Mouse (Mus musculus) cerebral cortex, adult 2 months (tissue): ENCODE measurements around the gene Pprc1.

Experiments used
- WGBS: fragments of 180-500 bp; shearing (Covaris S2); methylation state at CpG from one replicate; pipeline ENCODE4 v1.1.7; 2018; 5-methylcytosine and 5-hydroxymethylcytosine counted together

Gene Pprc1

GRCm38 (mm10) chr19:46044271-46044992, at the start of gene Pprc1:
Gene Pprc1 (plus strand): TSS chr19:46044886.
- WGBS: 1% methylated on average over 33 of the region's 34 CpGs

DNA sequence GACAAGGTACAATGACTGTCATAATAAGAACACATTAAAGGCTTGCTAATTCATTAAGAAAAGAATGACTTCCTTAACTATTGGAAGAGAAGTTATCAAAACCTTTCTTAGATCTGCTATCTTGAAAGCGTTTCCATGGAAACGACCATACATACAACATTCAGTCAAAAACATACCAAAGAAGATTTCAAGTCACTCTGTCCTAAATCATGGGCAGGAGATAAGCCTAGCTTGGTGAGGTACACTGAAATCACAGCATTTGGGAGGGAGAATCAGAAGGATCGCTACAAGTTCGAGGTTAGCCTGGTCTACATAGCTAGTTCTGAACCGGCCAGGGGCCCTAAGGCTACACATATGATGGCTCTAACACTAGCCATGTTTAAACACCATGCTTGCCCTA, 47.3 kb upstream of the Pprc1 start:
- WGBS: 59% methylated on average over 5 of the region's 5 CpGs

GRCm38 (mm10) chr19:45997785-45998693, 46.6 kb upstream of the Pprc1 start, which contains the start of gene Armh3:
Gene Armh3 (minus strand): TSS chr19:45998488.
- WGBS: 1% methylated on average over 75 of the region's 76 CpGs

- 6% methylated on average over 8 of the region's 8 CpGs for WGBS
Observed at GRCm38 (mm10) chr19:45998694-45999217, 45.9 kb upstream of the Pprc1 start.

- 61% methylated on average over 1 of the region's 1 CpGs for WGBS
Observed at GRCm38 (mm10) chr19:45999378-45999777, 45.3 kb upstream of the Pprc1 start.

GRCm38 (mm10) chr19:46002279-46002678, 42.4 kb upstream of the Pprc1 start:
- WGBS: 72% methylated on average over 9 of the region's 9 CpGs

- 3% methylated on average over 70 of the region's 70 CpGs for WGBS
Observed at GRCm38 (mm10) chr19:46003371-46004226, 41.1 kb upstream of the Pprc1 start, which contains the start of gene Hps6. Gene Hps6 (plus strand): TSS chr19:46003508.

GRCm38 (mm10) chr19:46004814-46005466, 39.7 kb upstream of the Pprc1 start:
- 83% methylated on average over 17 of the region's 17 CpGs for WGBS

DNA sequence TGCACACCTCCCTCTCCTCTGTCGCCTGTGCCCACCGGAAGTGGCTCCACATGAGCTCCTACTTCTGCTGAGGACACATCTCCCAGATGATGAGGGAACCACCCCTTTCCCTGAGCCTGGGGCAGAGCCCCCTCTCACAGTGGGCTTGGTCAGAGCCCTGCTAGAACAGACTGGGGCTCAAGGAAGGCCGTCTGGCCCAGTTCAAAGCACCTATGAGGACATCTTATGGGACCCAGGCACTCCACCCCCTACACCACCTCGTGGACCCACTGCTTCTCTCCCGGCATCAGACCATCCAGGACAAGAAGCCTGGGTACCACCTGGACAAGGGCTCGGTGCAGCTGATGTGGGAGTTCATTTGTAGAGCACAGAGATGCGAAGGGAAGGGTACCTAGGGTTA, 39.0 kb upstream of the Pprc1 start:
- WGBS: 87% methylated on average over 7 of the region's 7 CpGs

DNA sequence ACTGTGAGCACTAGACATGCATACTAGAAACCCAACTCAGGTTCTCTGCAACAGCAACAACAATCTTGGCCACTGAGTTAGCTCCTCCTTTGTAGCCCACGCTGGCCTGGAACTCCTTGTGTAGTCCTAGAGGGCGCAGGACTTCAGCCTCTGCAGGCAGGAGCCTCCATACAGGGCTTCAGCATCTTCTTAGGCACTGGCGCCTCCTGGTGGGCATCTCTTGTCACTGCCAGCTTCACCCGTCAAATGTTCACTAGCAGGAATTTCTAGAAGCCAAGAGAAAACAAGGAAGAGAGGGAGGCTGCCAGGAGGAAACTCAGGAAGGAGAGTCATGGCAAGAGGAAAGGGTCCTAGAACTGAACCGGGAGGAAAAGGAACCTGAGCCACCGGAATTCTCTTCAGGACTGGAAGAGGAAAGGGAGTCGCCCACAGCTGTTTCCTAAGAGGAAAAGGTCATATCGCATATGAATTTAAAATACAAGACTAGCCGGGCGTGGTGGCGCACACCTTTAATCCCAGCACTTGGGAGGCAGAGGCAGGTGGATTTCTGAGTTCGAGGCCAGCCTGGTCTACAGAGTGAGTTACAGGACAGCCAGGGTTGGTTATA, 30.0 kb upstream of the Pprc1 start:
- whole genome bisulfite sequencing: 33% methylated on average over 12 of the region's 12 CpGs

GRCm38 (mm10) chr19:46016023-46016422, 28.7 kb upstream of the Pprc1 start:
- WGBS: 88% methylated on average over 2 of the region's 2 CpGs

DNA sequence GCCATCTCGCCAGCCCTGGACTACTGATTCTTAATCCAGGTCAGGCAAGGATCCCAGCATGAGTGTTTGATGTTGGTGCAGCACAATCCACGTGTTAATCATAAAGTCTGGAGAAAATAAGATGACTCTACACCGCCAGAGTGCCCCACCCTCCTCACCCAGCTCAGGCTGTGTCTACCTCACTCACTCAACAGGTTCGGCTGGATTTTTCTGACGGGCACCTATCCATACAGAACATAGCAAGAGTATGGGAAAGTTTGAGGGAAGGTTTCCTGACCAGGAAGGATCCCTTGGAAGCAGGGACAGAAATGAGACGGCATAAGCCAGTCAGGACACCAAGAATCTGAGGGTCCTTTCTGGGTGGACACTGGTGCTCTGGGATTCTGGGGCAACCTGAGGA, 19.7 kb upstream of the Pprc1 start:
- 84% methylated on average over 6 of the region's 6 CpGs for WGBS

DNA sequence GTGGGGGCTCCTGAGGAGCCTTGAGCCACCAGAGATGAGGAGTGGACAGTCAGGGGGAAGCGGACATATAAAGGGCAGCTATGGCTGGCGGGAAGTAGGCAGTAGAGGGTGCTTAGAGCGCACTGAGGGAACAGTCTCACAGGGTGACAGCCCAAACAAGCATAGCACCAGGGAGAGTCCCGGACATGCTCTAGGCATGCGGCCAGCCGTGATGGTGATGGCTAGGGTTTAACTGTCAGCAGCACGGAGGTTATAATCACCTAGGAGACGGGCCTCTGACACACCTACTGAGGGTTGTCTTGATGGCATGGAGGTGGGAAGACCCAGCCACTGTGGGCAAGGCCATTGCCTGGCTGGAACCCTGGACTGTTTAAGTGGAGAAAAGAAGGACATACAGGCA, 18.1 kb upstream of the Pprc1 start:
- 55% methylated on average over 8 of the region's 8 CpGs for WGBS

- 65% methylated on average over 11 of the region's 11 CpGs for WGBS
Observed at GRCm38 (mm10) chr19:46028747-46029320, 15.9 kb upstream of the Pprc1 start.

GRCm38 (mm10) chr19:46029652-46030051, 15.0 kb upstream of the Pprc1 start:
- WGBS: 96% methylated on average over 1 of the region's 1 CpGs

DNA sequence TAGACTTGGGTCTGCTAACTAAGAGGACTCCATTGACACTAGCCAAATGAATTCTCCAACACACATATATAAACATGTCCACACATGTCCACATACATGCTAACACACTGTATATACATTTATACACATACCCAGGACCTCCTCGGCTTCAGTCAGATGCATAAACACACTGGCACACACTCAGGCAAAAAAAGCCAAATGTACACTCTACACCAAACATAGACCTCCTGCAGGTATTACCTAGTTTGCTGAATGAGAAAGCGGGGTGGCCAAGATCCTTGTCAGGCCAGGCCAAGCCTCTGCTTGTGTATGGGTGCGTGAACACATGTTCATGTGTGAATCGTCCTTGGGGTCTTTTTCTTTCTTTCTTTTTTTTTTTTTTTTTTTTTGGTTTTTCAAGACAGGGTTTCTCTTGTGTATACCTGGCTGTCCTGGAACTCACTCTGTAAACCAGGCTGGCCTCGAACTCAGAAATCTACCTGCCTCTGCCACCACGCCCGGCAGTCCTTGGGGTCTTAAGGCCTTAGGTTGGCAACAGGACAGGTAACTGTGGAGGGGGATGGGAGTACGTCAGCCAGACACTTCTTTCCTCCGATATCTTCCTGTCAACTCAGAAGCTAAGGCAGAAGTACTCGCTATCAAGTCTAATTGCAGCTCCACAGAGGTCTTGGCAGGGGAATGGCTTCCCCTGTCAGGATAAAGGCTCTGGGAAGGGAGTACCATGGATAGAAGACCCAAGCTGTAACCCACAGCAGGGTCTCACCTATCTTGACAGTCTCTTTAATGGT, 14.3 kb upstream of the Pprc1 start:
- WGBS: 96% methylated on average over 10 of the region's 10 CpGs

DNA sequence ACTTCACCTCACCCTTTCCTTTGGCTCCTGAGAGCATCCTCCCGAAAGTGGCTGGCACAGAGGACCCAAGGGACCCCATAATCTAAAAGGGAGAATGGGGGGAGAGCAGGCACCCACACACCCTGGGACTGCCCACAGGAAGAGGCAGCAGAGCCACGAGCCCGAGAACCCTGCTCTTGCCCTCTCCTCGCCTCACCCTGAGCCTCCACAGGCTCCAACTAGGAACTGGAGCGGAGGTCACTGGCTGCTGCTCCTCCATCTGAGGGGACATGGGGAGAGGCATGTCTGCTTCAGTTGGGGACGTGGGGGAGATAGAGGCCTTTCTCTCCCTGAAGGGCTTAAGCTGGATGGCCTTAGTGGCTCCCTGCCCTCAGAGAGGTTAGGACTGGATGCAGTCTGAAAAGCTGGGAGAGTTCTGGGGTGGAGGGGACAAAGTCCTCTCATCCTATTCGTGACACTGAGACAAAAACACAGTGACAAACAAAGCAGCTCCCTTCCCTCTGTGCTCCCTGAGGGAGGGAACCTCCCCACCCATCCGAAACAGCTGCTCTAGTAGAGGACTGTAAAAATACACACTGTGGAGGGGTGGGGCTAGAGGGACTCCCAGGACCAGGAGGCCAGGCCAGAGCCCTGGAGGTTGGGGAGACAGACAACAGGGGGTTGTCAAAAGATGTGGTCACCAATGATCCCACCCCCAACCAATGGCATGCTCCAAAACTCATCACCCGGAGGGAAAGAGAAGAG, 12.8 kb upstream of the Pprc1 start:
- 68% methylated on average over 9 of the region's 9 CpGs for WGBS

DNA sequence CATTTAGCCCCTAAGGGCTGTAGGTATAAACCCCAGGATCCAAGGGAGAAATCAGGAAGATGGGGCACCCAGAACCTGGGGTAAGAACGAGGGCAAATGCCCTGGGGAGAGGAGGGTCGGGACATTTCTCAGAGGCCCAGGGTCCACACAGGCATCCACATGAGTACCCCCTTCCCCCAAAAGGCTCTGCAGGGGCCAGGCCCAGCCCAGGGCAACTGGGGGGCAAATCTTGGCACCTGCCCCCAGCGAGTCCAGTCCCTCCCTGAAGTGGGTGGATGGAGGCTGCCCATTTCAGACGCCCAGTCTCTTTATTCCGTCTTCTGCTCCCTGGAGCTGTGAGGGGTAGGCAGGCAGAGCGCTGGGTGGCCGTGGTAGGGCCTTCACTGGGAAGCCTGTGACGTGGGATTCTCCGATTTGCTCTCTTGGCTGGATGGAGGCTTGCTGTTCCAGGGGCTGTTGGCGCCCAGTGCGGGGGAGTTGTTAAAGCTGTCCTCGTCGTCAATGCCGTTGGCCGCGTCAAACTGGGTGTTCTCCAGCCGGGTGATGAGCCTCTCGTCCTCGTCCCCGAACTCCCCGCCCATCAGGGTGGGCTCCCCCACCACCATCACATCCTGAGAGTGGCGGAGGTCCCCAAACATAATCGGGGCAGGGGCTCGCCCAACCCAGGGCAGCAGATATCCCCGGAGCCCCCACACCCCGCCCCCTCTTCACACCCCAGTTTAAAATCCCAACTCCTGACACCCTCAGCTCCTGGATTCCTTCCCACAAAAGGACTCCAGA, 11.8 kb upstream of the Pprc1 start:
- WGBS: 64% methylated on average over 26 of the region's 26 CpGs
